Mouse (Mus musculus) ES-CJ7 (cell line): ENCODE measurements around the gene Trim21.

Experiments
- DNase-seq: peaks from one replicate; pipeline ENCODE4 v3.0.0; 2011; ENCODE audit warnings: low read depth, low spot score

Gene Trim21

GRCm38 (mm10) chr7:102508066-102508465, 57.2 kb downstream of the Trim21 start:
- no peak for DNase-seq
